Mouse (Mus musculus) gastrocnemius, postnatal 25 days (tissue): Measurements from ENCODE around the gene Olfr1388. TPM values are rescaled to one million over a fixed set of nuclear protein-coding genes. Genes with fewer than 3 reads are reported as not detected.
"Not testable (repeated sequence)": the region's sequence is repeated elsewhere in the genome, so short reads cannot be mapped to it uniquely, and the experiment has no call there.

ENCODE experiments used
- DNase-seq: peaks from one replicate; pipeline ENCODE4 v3.0.0; 2022
- long read RNA-seq, 2 experiments: library from polyadenylated mRNA; stranded (forward); transcript quantifications; one replicate each; pipeline ENCODE4 v2.0.0; 2021
- total RNA-seq, 2 experiments: library from RNA; stranded (reverse); gene quantifications; 1 replicate in 1 of 2; 2 replicates in 1 of 2; pipeline ENCODE4 v1.2.3; 2021

The Olfr1388 gene
- total RNA-seq: under 1 TPM in 1 of 2 experiments, not detected in 1; 0.08 TPM
- long read RNA-seq, experiment 1: 0 reads
- long read RNA-seq, experiment 2: 0 reads

DNA sequence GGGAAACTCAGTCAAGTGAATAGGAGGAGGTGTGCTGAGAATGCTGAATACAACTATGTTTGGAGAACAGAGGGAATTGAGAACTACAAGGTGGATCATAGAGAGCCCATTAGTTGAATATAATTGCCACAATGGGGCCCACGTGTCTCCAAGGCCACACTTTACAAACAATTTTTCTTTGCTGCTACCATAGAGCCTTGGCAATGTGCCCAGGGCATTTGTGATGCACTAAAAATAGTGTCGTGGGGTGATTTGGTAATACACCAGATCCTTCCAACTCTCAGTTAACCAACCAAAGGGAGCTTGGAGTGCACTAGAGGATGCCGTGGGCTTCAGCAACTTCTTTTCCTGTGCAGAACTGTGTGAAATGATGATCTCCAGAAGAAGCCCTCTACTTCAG lies at the start of gene Olfr1388:
Gene Olfr1388, plus strand, starts transcription at position 214 of the 400 bp plus-strand sequence.
- no peak for DNase-seq

DNA sequence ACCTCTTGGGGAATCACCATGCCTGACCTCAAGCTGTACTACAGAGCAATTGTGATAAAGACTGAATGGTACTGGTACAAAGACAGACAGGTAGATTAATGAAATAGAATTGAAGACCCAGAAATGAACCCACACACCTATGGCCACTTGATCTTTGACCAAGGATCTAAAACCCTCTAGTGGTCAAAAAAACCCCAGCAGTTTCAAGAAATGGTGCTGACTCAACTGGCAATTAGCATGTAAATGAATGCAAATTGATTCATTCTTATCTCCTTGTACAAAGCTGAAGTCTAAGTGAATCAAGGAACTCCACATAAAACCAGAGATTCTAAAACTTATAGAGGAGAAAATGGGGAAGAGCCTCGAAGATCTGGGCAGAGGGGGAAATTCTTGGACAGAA lies 43.7 kb upstream of the Olfr1388 start:
- not testable (repeated sequence) for DNase-seq

DNA sequence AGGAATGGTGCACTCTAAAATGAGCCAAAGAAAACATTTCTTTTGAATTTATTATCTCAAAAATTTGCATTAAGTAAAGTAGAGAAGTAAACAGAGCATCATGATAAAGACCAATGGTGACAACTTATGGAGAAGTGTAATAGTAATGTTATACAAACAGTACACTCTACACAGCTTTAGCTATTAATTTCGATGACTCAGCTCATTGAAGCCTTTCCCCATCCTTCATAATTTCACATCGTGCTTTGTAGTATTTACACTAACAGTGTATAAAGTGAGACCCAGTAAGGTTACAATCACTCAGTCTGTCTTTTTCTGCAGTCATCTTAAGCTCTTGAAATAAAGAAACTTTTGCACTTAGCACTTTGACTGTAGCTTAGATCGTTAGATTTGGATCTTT lies 29.6 kb upstream of the Olfr1388 start:
- DNase-seq: no peak

GRCm38 (mm10) chr11:49410540-49410939 lies 25.9 kb upstream of the Olfr1388 start:
- no peak for DNase-seq

- no peak for DNase-seq
These were observed 13.7 kb upstream of the Olfr1388 start, which contains the start of gene Olfr1389 for GRCm38 (mm10) chr11:49422767-49423166. Gene Olfr1389, plus strand, starts transcription at chr11:49423067.

GRCm38 (mm10) chr11:49425257-49425927 lies 11.0 kb upstream of the Olfr1388 start:
- no peak for DNase-seq

- no peak for DNase-seq
These were observed 6.8 kb upstream of the Olfr1388 start for GRCm38 (mm10) chr11:49429641-49430040.

- DNase-seq: no peak
These were observed 18.6 kb downstream of the Olfr1388 start, which contains the start of gene Olfr1387 for GRCm38 (mm10) chr11:49455043-49455442. Gene Olfr1387, plus strand, starts transcription at chr11:49455343.

DNA sequence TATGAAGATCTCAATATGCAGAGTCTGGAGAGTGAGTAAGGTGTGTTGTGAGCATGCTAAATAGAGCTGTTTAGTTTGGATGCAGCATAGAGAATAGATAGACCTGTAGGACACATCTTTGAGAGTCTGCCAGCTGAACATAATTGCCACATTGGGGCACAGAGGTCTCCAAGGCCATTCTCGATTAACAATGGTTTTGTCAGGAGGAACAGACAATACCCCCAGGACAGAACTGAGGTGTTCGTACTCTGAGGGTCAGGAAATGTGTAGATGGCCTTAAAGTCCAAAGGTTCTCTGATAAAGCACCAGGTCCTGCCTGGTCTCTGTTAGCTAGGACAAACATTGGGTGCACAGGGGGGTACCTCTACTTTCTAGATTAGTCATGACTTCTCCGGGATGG lies 28.3 kb downstream of the Olfr1388 start, which contains the start of gene Olfr1386:
Gene Olfr1386, plus strand, starts transcription at position 301 of the 400 bp plus-strand sequence.
- DNase-seq: not testable (repeated sequence)

DNA sequence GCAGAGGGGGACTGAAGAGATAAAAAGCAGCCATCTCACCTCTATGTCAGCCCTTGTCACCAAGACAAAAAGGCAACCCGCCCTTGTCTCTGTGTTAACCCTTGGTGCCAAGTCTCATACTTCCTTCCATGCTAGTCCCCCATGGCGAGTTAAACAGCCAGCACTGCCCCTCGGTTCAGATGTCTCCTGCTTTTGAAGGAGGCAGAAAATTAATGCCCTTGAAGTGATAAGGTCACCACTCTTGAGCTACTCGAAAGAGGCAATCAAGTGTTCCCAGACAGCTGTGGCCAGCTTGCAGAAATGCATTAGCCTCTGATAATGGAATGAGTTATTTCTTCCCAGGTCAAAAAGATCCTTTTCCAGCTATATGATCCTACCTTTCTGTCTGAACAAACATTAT lies 49.5 kb downstream of the Olfr1388 start:
- DNase-seq: no peak

GRCm38 (mm10) chr11:49488770-49489169 lies 52.3 kb downstream of the Olfr1388 start, which contains the start of gene Olfr1385:
Gene Olfr1385, plus strand, starts transcription at chr11:49489070.
- not testable (repeated sequence) for DNase-seq

Other genes starting within 250 kb of the Olfr1388 start
- 1 to 10 TPM; 1.6 to 3.5 TPM for gene Btnl9, start 249.5 kb upstream of the Olfr1388 start, total RNA-seq
- gene Zfp62, start 233.3 kb upstream of the Olfr1388 start, total RNA-seq: 10 to 100 TPM; 20.3 to 22.8 TPM
- gene Mgat1, start 192.4 kb upstream of the Olfr1388 start, total RNA-seq: 10 to 100 TPM; 33.7 to 33.9 TPM
- gene Olfr1393, start 158.3 kb upstream of the Olfr1388 start, total RNA-seq: under 1 TPM in 1 of 2 experiments, not detected in 1; 0.08 TPM
- gene Olfr1392, start 151.3 kb upstream of the Olfr1388 start, total RNA-seq: not detected
- not detected for gene Olfr10, start 131.9 kb upstream of the Olfr1388 start, total RNA-seq
- gene Olfr1391, start 113.9 kb upstream of the Olfr1388 start, total RNA-seq: not detected
- not detected for gene Olfr1390, start 101.4 kb upstream of the Olfr1388 start, total RNA-seq
- gene Olfr1389, start 13.6 kb upstream of the Olfr1388 start, total RNA-seq: not detected
- not detected for gene Olfr1387, start 18.7 kb downstream of the Olfr1388 start, total RNA-seq
- not detected for gene Olfr1386, start 28.4 kb downstream of the Olfr1388 start, total RNA-seq
- gene Olfr1385, start 52.4 kb downstream of the Olfr1388 start, total RNA-seq: not detected
- not detected for gene Olfr1384, start 70.1 kb downstream of the Olfr1388 start, total RNA-seq
- gene Olfr1383, start 83.0 kb downstream of the Olfr1388 start, total RNA-seq: under 1 TPM in 1 of 2 experiments, not detected in 1; 0.29 TPM
- gene Olfr1382, start 91.6 kb downstream of the Olfr1388 start, total RNA-seq: not detected
- gene Olfr1381, start 106.8 kb downstream of the Olfr1388 start, total RNA-seq: not detected
- not detected for gene Olfr1380, start 120.3 kb downstream of the Olfr1388 start, total RNA-seq
- gene Flt4, start 172.6 kb downstream of the Olfr1388 start, total RNA-seq: 1 to 10 TPM; 2.9 to 3.2 TPM
- gene Scgb3a1, start 227.0 kb downstream of the Olfr1388 start, total RNA-seq: not detected